Mouse (Mus musculus): ENCODE measurements around the gene Lpp.

- TF ChIP-seq POLR2A (IDR thresholded peaks at IDR 0.05; ENCODE audit: borderline replicate concordance, insufficient read depth, low read length): no peak
- no peak for TF ChIP-seq CTCF (IDR thresholded peaks at IDR 0.05; ENCODE audit: borderline replicate concordance, insufficient read depth, low read depth, low read length)
Observed at GRCm38 (mm10) chr16:24595493-24595892, 202.2 kb downstream of the Lpp start.

Measured in cerebellum, adult 2 months (tissue).